Mouse (Mus musculus): Measurements from ENCODE around the gene Tmem92. TPM values are rescaled to one million over a fixed set of nuclear protein-coding genes. Genes with fewer than 3 reads are reported as not detected.
A peak's percentile ranks its signal among the peaks of the same experiment; 100 is the strongest.

The Tmem92 gene
- total and polyA plus RNA-seq, 2 experiments = not detected

DNA sequence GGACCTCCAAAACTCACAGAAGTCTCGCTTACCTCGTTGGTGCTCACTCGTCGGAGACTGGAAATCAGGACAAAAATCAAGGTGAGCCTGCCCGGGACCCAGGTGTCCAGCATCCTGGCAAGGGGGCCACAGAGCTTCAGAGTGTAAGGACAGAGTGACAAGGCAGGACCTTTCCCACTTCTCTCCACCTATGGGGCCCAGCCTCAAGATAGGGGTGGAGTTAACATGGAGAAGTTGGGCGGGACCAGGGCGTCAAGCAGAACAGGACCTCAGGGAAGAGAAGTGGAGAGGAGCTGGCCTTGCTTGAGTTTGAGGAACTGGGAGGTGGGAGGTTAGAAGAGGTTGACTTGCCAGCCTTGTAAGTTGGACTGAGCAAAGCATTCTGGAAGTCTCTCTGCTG, 21.7 kb downstream of the Tmem92 start:
- DNase-seq (ENCODE audit: extremely low read depth, low read depth, low spot score) = peak; percentile 12
- H3K36me3 ChIP-seq (ENCODE audit: control insufficient read depth, insufficient read depth, low read length) = no peaks in the 10 kb centered on the region
- WGBS = 74% methylated on average over 7 of the region's 7 CpGs
- H3K4me3 ChIP-seq (ENCODE audit: insufficient read depth, low read depth, low read length) = no peak overlapping the region; the same call in 1 of the 2 replicates
- no peak for TF ChIP-seq POLR2A (IDR thresholded peaks at IDR 0.05; ENCODE audit: extremely low read depth, insufficient read depth, low read length)
- no peak for TF ChIP-seq CTCF (IDR thresholded peaks at IDR 0.05; ENCODE audit: low read depth, low read length)
- no peaks in the 10 kb centered on the region for H3K27me3 ChIP-seq (ENCODE audit: control insufficient read depth, insufficient read depth, low read length)
- H3K4me1 ChIP-seq (ENCODE audit: control insufficient read depth, insufficient read depth, low read length) = no peaks in the 10 kb centered on the region
- H3K79me2 ChIP-seq (ENCODE audit: control insufficient read depth, insufficient read depth, low read length) = no peaks in the 10 kb centered on the region
- no peak overlapping the region for H3K9ac ChIP-seq (ENCODE audit: low read depth, low read length)
- no peak overlapping the region for H3K27ac ChIP-seq (replicated peaks; ENCODE audit: insufficient read depth, low read depth, low read length)

DNA sequence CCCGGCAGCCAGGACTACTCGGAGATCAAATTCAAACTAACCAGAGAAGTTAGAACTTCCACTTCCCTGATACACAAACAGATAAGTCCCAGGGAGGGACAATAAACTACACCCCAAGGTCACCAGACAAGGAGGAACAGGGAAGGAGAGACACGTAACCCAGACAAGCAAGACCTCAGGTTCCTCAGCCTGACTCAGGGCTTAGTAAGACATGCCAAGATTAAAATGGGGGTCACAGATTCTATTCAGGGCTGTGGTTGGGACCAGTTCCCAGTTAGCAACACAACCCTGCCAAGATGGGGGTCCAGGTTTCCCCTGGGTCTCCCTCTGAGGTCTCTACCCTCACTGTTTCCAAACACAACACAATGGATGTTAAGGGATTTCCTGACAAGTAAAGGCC, 22.1 kb downstream of the Tmem92 start:
- Histone ChIP-seq H3K4me3 (ENCODE audit: insufficient read depth, low read depth, low read length) (no peak overlapping the region), H3K4me1 (ENCODE audit: control insufficient read depth, insufficient read depth, low read length) (no peaks in the 10 kb centered on the region), H3K36me3 (ENCODE audit: control insufficient read depth, insufficient read depth, low read length) (no peaks in the 10 kb centered on the region), H3K9ac (ENCODE audit: low read depth, low read length) (no peak overlapping the region), H3K27ac (replicated peaks; ENCODE audit: insufficient read depth, low read depth, low read length) (no peak overlapping the region), H3K27me3 (ENCODE audit: control insufficient read depth, insufficient read depth, low read length) (no peaks in the 10 kb centered on the region), H3K79me2 (ENCODE audit: control insufficient read depth, insufficient read depth, low read length) (no peaks in the 10 kb centered on the region)
- 75% methylated on average over 3 of the region's 3 CpGs for WGBS
- no peak for TF ChIP-seq POLR2A (IDR thresholded peaks at IDR 0.05; ENCODE audit: extremely low read depth, insufficient read depth, low read length)
- TF ChIP-seq CTCF (IDR thresholded peaks at IDR 0.05; ENCODE audit: low read depth, low read length) = no peak
- peak; percentile 17 for DNase-seq (ENCODE audit: extremely low read depth, low read depth, low spot score)

DNA sequence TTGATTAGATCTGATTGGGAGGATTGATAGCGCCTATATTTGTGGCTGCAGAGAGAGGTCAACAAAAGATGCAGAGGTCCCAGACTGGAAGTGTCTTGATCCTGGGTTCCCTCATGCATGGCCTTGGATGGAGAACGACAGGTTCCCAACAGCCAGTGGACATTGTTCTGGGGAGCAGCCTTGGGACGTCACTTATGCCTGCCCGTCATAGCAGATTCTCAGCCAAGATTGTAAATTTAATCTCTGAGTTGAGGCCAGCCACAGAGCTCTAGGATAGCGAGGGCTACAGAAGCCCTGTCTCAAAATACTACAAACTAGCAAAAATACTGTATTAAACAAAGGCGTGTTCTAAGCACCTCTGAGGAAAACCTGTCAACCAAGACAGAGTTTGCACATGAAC, 22.6 kb downstream of the Tmem92 start:
- no peaks in the 10 kb centered on the region for H3K4me1 ChIP-seq (ENCODE audit: control insufficient read depth, insufficient read depth, low read length)
- H3K9ac ChIP-seq (ENCODE audit: low read depth, low read length) = no peak overlapping the region
- 80% methylated on average over 6 of the region's 6 CpGs for WGBS
- no peak for DNase-seq (ENCODE audit: extremely low read depth, low read depth, low spot score)
- H3K79me2 ChIP-seq (ENCODE audit: control insufficient read depth, insufficient read depth, low read length) = no peaks in the 10 kb centered on the region
- H3K36me3 ChIP-seq (ENCODE audit: control insufficient read depth, insufficient read depth, low read length) = no peaks in the 10 kb centered on the region
- H3K27ac ChIP-seq (replicated peaks; ENCODE audit: insufficient read depth, low read depth, low read length) = no peak overlapping the region
- no peak for TF ChIP-seq CTCF (IDR thresholded peaks at IDR 0.05; ENCODE audit: low read depth, low read length)
- no peak for TF ChIP-seq POLR2A (IDR thresholded peaks at IDR 0.05; ENCODE audit: extremely low read depth, insufficient read depth, low read length)
- no peaks in the 10 kb centered on the region for H3K27me3 ChIP-seq (ENCODE audit: control insufficient read depth, insufficient read depth, low read length)
- H3K4me3 ChIP-seq (ENCODE audit: insufficient read depth, low read depth, low read length) = no peak overlapping the region

DNA sequence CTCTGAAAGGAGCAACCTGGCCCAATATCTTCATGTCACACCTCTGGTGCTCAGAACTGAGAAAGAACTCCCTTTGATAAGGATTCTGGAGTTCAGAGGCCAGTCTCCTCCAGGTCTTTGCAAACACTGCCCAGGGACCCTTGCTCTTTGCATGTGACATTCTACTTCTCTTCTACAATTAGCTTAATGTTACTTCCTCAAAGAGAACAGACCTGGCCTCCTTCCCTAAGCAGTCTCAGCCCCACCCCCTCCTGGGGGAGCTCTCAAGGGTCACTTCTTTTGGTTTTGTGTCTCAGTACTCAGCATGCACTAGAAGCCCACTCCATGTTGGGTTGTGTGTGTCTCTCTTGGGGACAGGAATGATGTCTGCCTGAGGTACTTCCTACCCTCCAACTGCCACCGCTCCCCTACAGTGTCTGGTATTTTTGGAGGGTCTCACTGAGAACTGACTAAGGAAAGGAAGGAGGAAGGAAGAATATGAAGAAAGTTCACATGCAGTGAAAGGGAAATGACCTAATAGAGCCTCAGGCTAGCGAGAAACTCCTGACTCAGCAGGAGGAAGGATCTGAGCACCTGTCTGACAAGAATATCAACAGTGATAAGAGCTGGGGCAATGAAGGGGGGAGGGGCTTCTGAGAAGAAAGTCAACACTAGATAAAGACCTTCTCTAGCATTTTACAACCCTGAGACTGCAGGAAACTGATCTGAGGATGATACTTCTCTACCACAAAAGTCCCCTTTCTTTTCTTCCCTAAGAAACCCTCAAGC, 29.4 kb downstream of the Tmem92 start:
- Histone ChIP-seq H3K4me3 (ENCODE audit: insufficient read depth, low read depth, low read length) (no peak overlapping the region), H3K36me3 (ENCODE audit: control insufficient read depth, insufficient read depth, low read length) (no peaks in the 10 kb centered on the region), H3K4me1 (ENCODE audit: control insufficient read depth, insufficient read depth, low read length) (no peaks in the 10 kb centered on the region), H3K27ac (replicated peaks; ENCODE audit: insufficient read depth, low read depth, low read length) (no peak overlapping the region), H3K9ac (ENCODE audit: low read depth, low read length) (no peak overlapping the region), H3K27me3 (ENCODE audit: control insufficient read depth, insufficient read depth, low read length) (no peaks in the 10 kb centered on the region), H3K79me2 (ENCODE audit: control insufficient read depth, insufficient read depth, low read length) (no peaks in the 10 kb centered on the region)
- TF ChIP-seq CTCF (IDR thresholded peaks at IDR 0.05; ENCODE audit: low read depth, low read length) (no peak), POLR2A (IDR thresholded peaks at IDR 0.05; ENCODE audit: extremely low read depth, insufficient read depth, low read length) (no peak)
- no peak for DNase-seq (ENCODE audit: extremely low read depth, low read depth, low spot score)
- WGBS = 47% methylated on average over 2 of the region's 2 CpGs

DNA sequence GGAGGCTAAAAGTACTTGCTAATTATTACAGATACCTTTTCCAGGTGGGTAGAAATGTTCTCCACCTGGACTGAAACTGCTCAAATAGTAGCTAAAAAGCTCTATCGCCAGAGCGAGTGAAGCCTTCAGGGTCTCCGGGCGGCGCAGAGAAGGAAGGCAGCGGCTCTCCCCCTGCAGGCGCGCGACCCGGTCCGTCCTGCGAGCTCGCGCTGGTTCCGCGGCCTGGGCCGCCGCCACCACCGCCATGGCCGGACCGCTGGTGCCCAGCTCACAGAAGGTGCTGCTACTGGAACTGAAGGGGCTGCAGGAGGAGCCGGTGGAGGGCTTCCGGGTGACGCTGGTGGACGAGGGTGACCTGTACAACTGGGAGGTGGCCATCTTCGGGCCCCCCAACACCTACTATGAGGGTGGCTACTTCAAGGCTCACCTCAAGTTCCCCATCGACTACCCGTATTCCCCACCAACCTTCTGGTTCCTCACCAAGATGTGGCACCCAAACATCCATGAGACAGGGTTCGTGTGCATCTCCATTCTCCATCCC, 40.7 kb downstream of the Tmem92 start, which contains the start of gene Cdc34b:
Gene Cdc34b, plus strand, starts transcription at position 51 of the 541 bp plus-strand sequence.
- no peak for DNase-seq (ENCODE audit: extremely low read depth, low read depth, low spot score)
- TF ChIP-seq CTCF (IDR thresholded peaks at IDR 0.05; ENCODE audit: low read depth, low read length) (no peak), POLR2A (IDR thresholded peaks at IDR 0.05; ENCODE audit: extremely low read depth, insufficient read depth, low read length) (no peak)
- Histone ChIP-seq H3K27ac (replicated peaks; ENCODE audit: insufficient read depth, low read depth, low read length) (no peak within 1 kb of the TSS), H3K79me2 (ENCODE audit: control insufficient read depth, insufficient read depth, low read length) (no peaks in the 10 kb centered on the region), H3K36me3 (ENCODE audit: control insufficient read depth, insufficient read depth, low read length) (no peaks in the 10 kb centered on the region), H3K27me3 (ENCODE audit: control insufficient read depth, insufficient read depth, low read length) (no peaks in the 10 kb centered on the region), H3K4me1 (ENCODE audit: control insufficient read depth, insufficient read depth, low read length) (no peaks in the 10 kb centered on the region), H3K9ac (ENCODE audit: low read depth, low read length) (no peak within 1 kb of the TSS), H3K4me3 (ENCODE audit: insufficient read depth, low read depth, low read length) (no peak within 1 kb of the TSS)
- 81% methylated on average over 29 of the region's 29 CpGs for WGBS

DNA sequence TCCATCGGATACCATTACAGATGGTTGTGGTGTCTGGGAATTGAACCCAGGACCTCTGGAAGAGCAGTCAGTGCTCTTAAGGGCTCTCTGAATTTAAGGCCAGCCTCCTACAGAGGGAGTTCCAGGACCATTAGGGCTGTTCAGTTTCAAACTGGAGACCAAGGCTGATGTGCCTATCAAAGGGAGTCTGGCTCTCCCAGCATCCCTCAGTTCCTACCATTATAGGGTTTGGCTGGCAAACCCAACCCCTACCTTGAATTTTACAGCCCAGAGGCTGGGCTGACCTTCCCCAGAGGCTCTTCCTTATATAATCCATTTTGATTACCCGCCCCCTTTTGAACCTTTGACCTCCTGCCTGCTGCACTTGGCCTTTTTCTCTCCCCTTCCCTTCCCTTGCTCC, 46.8 kb downstream of the Tmem92 start:
- Histone ChIP-seq H3K4me1 (ENCODE audit: control insufficient read depth, insufficient read depth, low read length) (no peaks in the 10 kb centered on the region), H3K79me2 (ENCODE audit: control insufficient read depth, insufficient read depth, low read length) (no peaks in the 10 kb centered on the region), H3K9ac (ENCODE audit: low read depth, low read length) (no peak overlapping the region), H3K27me3 (ENCODE audit: control insufficient read depth, insufficient read depth, low read length) (no peaks in the 10 kb centered on the region), H3K27ac (replicated peaks; ENCODE audit: insufficient read depth, low read depth, low read length) (no peak overlapping the region), H3K36me3 (ENCODE audit: control insufficient read depth, insufficient read depth, low read length) (no peaks in the 10 kb centered on the region), H3K4me3 (ENCODE audit: insufficient read depth, low read depth, low read length) (no peak overlapping the region)
- no peak for DNase-seq (ENCODE audit: extremely low read depth, low read depth, low spot score)
- TF ChIP-seq CTCF (IDR thresholded peaks at IDR 0.05; ENCODE audit: low read depth, low read length) = no peak
- no peak for TF ChIP-seq POLR2A (IDR thresholded peaks at IDR 0.05; ENCODE audit: extremely low read depth, insufficient read depth, low read length)
- WGBS = 72% methylated on average over 2 of the region's 2 CpGs

All from liver, adult 2 months (tissue).